Mouse (Mus musculus): ENCODE data around the gene Kcnj11.

Gene Kcnj11

DNA sequence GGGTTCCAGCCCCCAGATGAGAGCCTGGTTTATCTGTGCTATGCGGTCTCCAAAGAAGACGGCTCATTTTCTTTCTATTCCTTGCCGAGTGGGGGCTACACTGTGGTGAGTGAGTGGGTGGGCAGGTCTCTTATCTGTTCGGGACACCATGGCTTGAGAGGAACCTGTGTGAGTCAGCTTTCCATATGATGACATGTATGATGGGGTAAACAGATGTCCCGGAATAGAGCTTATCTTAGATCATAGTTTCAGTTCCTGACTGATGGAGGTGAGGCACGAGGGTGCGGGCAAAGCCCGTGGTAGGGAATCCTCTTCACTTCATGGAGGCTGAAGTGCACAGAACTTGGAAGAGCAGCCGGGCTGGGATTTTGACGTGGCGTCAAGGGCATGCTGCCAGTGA, 54.7 kb downstream of the Kcnj11 start:
- DNase-seq = no peak

DNA sequence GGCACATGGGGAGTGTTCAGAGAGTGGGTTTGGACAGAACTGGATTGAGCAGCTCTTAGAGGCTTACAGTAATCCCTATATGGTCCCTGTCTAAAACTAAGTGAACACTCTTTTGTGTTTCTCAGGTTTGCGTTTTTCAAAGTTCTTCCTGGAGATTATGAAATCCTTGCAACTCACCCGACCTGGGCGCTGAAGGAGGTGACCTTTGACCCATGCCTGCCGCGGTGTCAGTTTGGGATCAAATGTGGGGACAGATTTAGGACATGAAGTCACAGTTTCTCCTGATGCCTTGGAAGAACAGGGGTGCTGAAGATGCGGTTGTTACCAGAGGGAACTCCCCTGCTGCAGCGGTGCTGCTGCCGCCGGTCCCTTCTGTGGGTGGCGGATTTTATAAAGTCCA, 56.5 kb downstream of the Kcnj11 start:
- no peak for DNase-seq

Data from spleen, adult 18-20 months (tissue).